ENCODE assay signal across 8 mouse cellular contexts in the genomic region with DNA sequence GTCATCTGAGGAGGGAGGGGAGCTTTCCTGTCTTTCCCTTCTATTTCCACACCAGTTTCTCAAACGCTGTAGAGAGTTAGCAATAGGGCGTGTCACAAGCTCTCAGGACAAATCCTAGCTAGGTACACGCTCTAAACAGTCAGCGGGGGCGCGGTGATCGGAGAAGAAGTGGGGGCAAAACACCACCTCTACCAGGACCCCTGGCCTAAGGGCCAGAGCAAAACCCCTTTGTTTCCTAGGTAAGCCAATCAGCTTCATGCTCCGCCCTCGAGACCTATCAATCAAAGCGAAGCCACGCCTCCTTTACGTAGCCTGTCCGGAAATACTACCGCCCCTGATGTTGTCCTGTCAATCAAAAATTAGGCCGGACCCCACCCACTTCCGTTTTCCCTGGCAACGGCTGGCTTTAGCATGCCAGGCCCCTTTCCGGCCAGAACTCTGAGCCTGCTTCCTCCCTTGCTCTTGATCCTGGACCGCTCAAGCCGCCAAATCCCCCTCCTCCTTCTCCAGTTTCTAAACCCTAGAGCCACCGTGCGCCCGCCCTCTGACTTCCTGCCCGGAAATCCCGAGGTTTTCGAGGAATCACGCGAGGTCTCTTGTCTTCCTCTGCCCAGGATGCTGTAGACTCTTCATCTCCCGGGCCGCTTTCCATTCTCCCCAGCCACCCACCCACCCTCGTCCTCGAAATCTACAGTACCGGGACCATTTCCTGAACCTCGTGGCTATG. TPM values are rescaled to one million over a fixed set of nuclear protein-coding genes. Genes with fewer than 3 reads are reported as not detected.
A peak's percentile ranks its signal among the peaks of the same experiment; 100 is the strongest.
DNase-seq lines count a peak whose midpoint lies in the region; ATAC-seq and TF ChIP-seq lines count a peak whose summit lies in the region.

No protein-coding gene starts in this region.

- ATAC-seq in forebrain, embryonic 13.5 days: peak; percentile 94
- peak; percentile 91 for ATAC-seq in liver, postnatal 0 days
- peak; percentile 92 for ATAC-seq in neural tube, embryonic 14.5 days (ENCODE audit: low read depth)

- no peak for TF ChIP-seq CTCF in E14TG2a.4 (conservative IDR thresholded peaks at IDR 0.05; ENCODE audit: low read length)
- TF ChIP-seq CTCF in liver, postnatal 0 days (IDR thresholded peaks at IDR 0.05; ENCODE audit: low read depth): no peak

- H3K9me3 ChIP-seq in E14TG2a.4 (ENCODE audit: low read length): no peaks in the 10 kb centered on the region
- H3K9me3 ChIP-seq in forebrain, embryonic 13.5 days (replicated peaks): no peaks in the 10 kb centered on the region
- H3K9me3 ChIP-seq in liver, postnatal 0 days (ENCODE audit: low read length): no peaks in the 10 kb centered on the region
- no peaks in the 10 kb centered on the region for H3K9me3 ChIP-seq in neural tube, embryonic 14.5 days (ENCODE audit: control insufficient read depth, low read length)

- intact Hi-C loops in heart, postnatal 10 days (cut with DNase I): no loop called here

- H3K4me2 ChIP-seq in forebrain, embryonic 13.5 days: peak overlapping the region; percentile 87
- peak overlapping the region; percentile 95 for H3K4me2 ChIP-seq in liver, postnatal 0 days (ENCODE audit: low read depth, low read length)
- peak overlapping the region; percentile 57 for H3K4me2 ChIP-seq in neural tube, embryonic 14.5 days (ENCODE audit: low read depth, low read length)

- H3K4me3 ChIP-seq in E14TG2a.4 (replicated peaks; ENCODE audit: low read length): peak overlapping the region; percentile 85
- peak overlapping the region; percentile 64 for H3K4me3 ChIP-seq in forebrain, embryonic 13.5 days
- peak overlapping the region; percentile 76 for H3K4me3 ChIP-seq in liver, postnatal 0 days (ENCODE audit: low read depth, low read length)
- H3K4me3 ChIP-seq in neural tube, embryonic 14.5 days (ENCODE audit: low read depth, low read length): peak overlapping the region; percentile 39

- peaks cover 46% of the 10 kb centered on the region for H3K4me1 ChIP-seq in E14TG2a.4 (replicated peaks; ENCODE audit: low read depth, low read length)
- H3K4me1 ChIP-seq in forebrain, embryonic 13.5 days: peaks cover 26% of the 10 kb centered on the region
- peaks cover 25% of the 10 kb centered on the region for H3K4me1 ChIP-seq in liver, postnatal 0 days (ENCODE audit: insufficient read depth)
- peaks cover 19% of the 10 kb centered on the region; the same call in 1 of the 2 replicates for H3K4me1 ChIP-seq in neural tube, embryonic 14.5 days (ENCODE audit: control insufficient read depth, insufficient read depth, low read length)

- peak overlapping the region; percentile 89 for H3K9ac ChIP-seq in forebrain, embryonic 13.5 days
- H3K9ac ChIP-seq in liver, postnatal 0 days (replicated peaks): peak overlapping the region; percentile 85
- peak overlapping the region; percentile 63 for H3K9ac ChIP-seq in neural tube, embryonic 14.5 days (replicated peaks; ENCODE audit: low read depth, low read length)

- H3K27ac ChIP-seq in forebrain, embryonic 13.5 days: peak overlapping the region; percentile 97
- H3K27ac ChIP-seq in liver, postnatal 0 days (ENCODE audit: low read depth): peak overlapping the region; percentile 96
- peak overlapping the region; percentile 97 for H3K27ac ChIP-seq in neural tube, embryonic 14.5 days (ENCODE audit: low read depth, low read length)

- under 1% methylated on average over 34 of the region's 34 CpGs for WGBS in forebrain, embryonic 13.5 days
- under 1% methylated on average over 34 of the region's 34 CpGs for WGBS in large intestine, adult 2 months
- under 1% methylated on average over 34 of the region's 34 CpGs for WGBS in liver, postnatal 0 days (ENCODE audit: insufficient replicate concordance)
- under 1% methylated on average over 34 of the region's 34 CpGs for WGBS in neural tube, embryonic 14.5 days

- no peaks in the 10 kb centered on the region for H3K36me3 ChIP-seq in E14TG2a.4 (ENCODE audit: insufficient read depth, low read length)
- peaks cover 20% of the 10 kb centered on the region for H3K36me3 ChIP-seq in forebrain, embryonic 13.5 days (ENCODE audit: poor library complexity, severe bottlenecking)
- H3K36me3 ChIP-seq in liver, postnatal 0 days (replicated peaks; ENCODE audit: insufficient read depth, low read length): no peaks in the 10 kb centered on the region
- H3K36me3 ChIP-seq in neural tube, embryonic 14.5 days (ENCODE audit: control insufficient read depth, insufficient read depth, low read length): peaks cover 12% of the 10 kb centered on the region; the same call in 1 of the 2 replicates

- H3K27me3 ChIP-seq in E14TG2a.4 (ENCODE audit: insufficient read depth, low read length): peaks cover 2% of the 10 kb centered on the region; the same call in 1 of the 2 replicates
- no peaks in the 10 kb centered on the region for H3K27me3 ChIP-seq in forebrain, embryonic 13.5 days
- H3K27me3 ChIP-seq in liver, postnatal 0 days (ENCODE audit: insufficient read depth, low read length): no peaks in the 10 kb centered on the region
- no peaks in the 10 kb centered on the region for H3K27me3 ChIP-seq in neural tube, embryonic 14.5 days (ENCODE audit: control insufficient read depth, insufficient read depth, low read length)

- DNase-seq in c-Kit-positive CD71-positive TER-119-positive erythroid progenitor cells, embryonic 14.5 days (ENCODE audit: low spot score): peak; percentile 97
- DNase-seq in heart, postnatal 10 days: peak; percentile 98
- DNase-seq in large intestine, adult 2 months (ENCODE audit: low read depth, low spot score): peak; percentile 90
- peak; percentile 95 for DNase-seq in liver, postnatal 0 days
- DNase-seq in testis, postnatal 10 days (ENCODE audit: low spot score): peak; percentile 95

- TF ChIP-seq EP300 in liver, postnatal 0 days (IDR thresholded peaks at IDR 0.05; ENCODE audit: low read depth): peak; percentile 68

RNA-seq across cellular contexts. Expression of a gene that starts 11.0 kb away (rescaled TPM):
- polyA plus RNA-seq in forebrain, embryonic 13.5 days (2015; fragmentation: Nextera tagmentation; extraction: Ambion mirVana): 38.8 and 42.2 TPM in 2 replicates
- 10 to 100 TPM; 21.8 to 23.9 TPM for total RNA-seq in heart, postnatal 10 days (2021)
- polyA plus RNA-seq in large intestine, adult 2 months (2012; rRNA removed): 10.2 and 11.4 TPM in 2 replicates
- polyA plus RNA-seq in liver, postnatal 0 days (2015; fragmentation: Nextera tagmentation; extraction: Ambion mirVana): 2.5 and 2.8 TPM in 2 replicates
- polyA plus RNA-seq in neural tube, embryonic 14.5 days (2014; fragmentation: Nextera tagmentation; extraction: Ambion mirVana): 73.7 and 79.6 TPM in 2 replicates

RNA-seq across cellular contexts. Expression of a gene that starts 12.8 kb away (rescaled TPM):
- 0.92 and 1.5 TPM in 2 replicates for polyA plus RNA-seq in forebrain, embryonic 13.5 days (2015; fragmentation: Nextera tagmentation; extraction: Ambion mirVana)
- under 1 TPM in 1 of 2 experiments, not detected in 1; 0.22 TPM for total RNA-seq in heart, postnatal 10 days (2021)
- 0.19 TPM in 2 replicates for polyA plus RNA-seq in large intestine, adult 2 months (2012; rRNA removed)
- not detected in 2 replicates for polyA plus RNA-seq in liver, postnatal 0 days (2015; fragmentation: Nextera tagmentation; extraction: Ambion mirVana)
- polyA plus RNA-seq in neural tube, embryonic 14.5 days (2014; fragmentation: Nextera tagmentation; extraction: Ambion mirVana): 2.3 and 2.5 TPM in 2 replicates

RNA-seq across cellular contexts. Expression of a gene that starts 16.8 kb away (rescaled TPM):
- 0.46 and 0.76 TPM in 2 replicates for polyA plus RNA-seq in forebrain, embryonic 13.5 days (2015; fragmentation: Nextera tagmentation; extraction: Ambion mirVana)
- total RNA-seq in heart, postnatal 10 days (2021): 1 to 10 TPM; 7.4 to 9.1 TPM
- polyA plus RNA-seq in large intestine, adult 2 months (2012; rRNA removed): 1.1 and 1.6 TPM in 2 replicates
- polyA plus RNA-seq in liver, postnatal 0 days (2015; fragmentation: Nextera tagmentation; extraction: Ambion mirVana): 0.30 and 0.38 TPM in 2 replicates
- 1.2 and 2.1 TPM in 2 replicates for polyA plus RNA-seq in neural tube, embryonic 14.5 days (2014; fragmentation: Nextera tagmentation; extraction: Ambion mirVana)

RNA-seq across cellular contexts. Expression of a gene that starts 44.1 kb away (rescaled TPM):
- polyA plus RNA-seq in forebrain, embryonic 13.5 days (2015; fragmentation: Nextera tagmentation; extraction: Ambion mirVana): 24.5 and 24.7 TPM in 2 replicates
- 10 to 100 TPM; 60.9 to 77.8 TPM for total RNA-seq in heart, postnatal 10 days (2021)
- 34.7 and 39.6 TPM in 2 replicates for polyA plus RNA-seq in large intestine, adult 2 months (2012; rRNA removed)
- 5.7 and 7.2 TPM in 2 replicates for polyA plus RNA-seq in liver, postnatal 0 days (2015; fragmentation: Nextera tagmentation; extraction: Ambion mirVana)
- polyA plus RNA-seq in neural tube, embryonic 14.5 days (2014; fragmentation: Nextera tagmentation; extraction: Ambion mirVana): 16.1 and 20.3 TPM in 2 replicates

RNA-seq across cellular contexts. Expression of a gene that starts 52.0 kb away (rescaled TPM):
- 82.2 and 89.7 TPM in 2 replicates for polyA plus RNA-seq in forebrain, embryonic 13.5 days (2015; fragmentation: Nextera tagmentation; extraction: Ambion mirVana)
- total RNA-seq in heart, postnatal 10 days (2021): 10 to 100 TPM; 49.1 to 51.6 TPM
- polyA plus RNA-seq in large intestine, adult 2 months (2012; rRNA removed): 73.1 and 85.3 TPM in 2 replicates
- 43.6 and 43.8 TPM in 2 replicates for polyA plus RNA-seq in liver, postnatal 0 days (2015; fragmentation: Nextera tagmentation; extraction: Ambion mirVana)
- polyA plus RNA-seq in neural tube, embryonic 14.5 days (2014; fragmentation: Nextera tagmentation; extraction: Ambion mirVana): 82.0 and 88.0 TPM in 2 replicates

Comparison
In these comparisons a context has a peak if more than half of its experiments do, and no peak if none do; other contexts are left out.
1. Peak in every context shown above with its lines: DNase-seq, ATAC-seq, H3K4me3 ChIP-seq and H3K27ac ChIP-seq.